Mouse (Mus musculus) heart, postnatal 0 days (tissue): ENCODE results near the gene Aptx. TPM values are rescaled to one million over a fixed set of nuclear protein-coding genes. Genes with fewer than 3 reads are reported as not detected.

ENCODE experiments used
- ATAC-seq: fragments of 200-750 bp; cut with Nextera tagmentation; 2 replicates; pipeline ENCODE4 v1.8.0; 2017; ENCODE audit warnings: low read depth, moderate number of reproducible peaks, moderate library complexity; ENCODE audit not compliant: insufficient read depth
- DNase-seq: peaks from one replicate; pipeline ENCODE4 v3.0.0-alpha.2; 2016; ENCODE audit warnings: low spot score
- H3K27ac ChIP-seq: fragments of 300-500 bp; sonication (generic); 2 replicates; pipeline ENCODE4 v1.5.1; 2014; ENCODE audit warnings: low read depth, mild to moderate bottlenecking
- H3K27me3 ChIP-seq: fragments of 300-500 bp; sonication (generic); 2 replicates; pipeline ENCODE4 v1.6.1; 2014; ENCODE audit warnings: low read length, mixed read lengths; ENCODE audit not compliant: control insufficient read depth, insufficient read depth
- H3K36me3 ChIP-seq: fragments of 300-500 bp; sonication (generic); replicated peaks from 2 replicates; pipeline ENCODE4 v1.6.1; 2014; ENCODE audit warnings: low read length, mixed read lengths; ENCODE audit not compliant: control insufficient read depth, insufficient read depth
- H3K4me1 ChIP-seq: fragments of 300-500 bp; sonication (generic); 2 replicates; pipeline ENCODE4 v1.6.1; 2014; ENCODE audit warnings: antibody characterized with exemption; ENCODE audit not compliant: control insufficient read depth, insufficient read depth
- H3K4me2 ChIP-seq: fragments of 300-500 bp; sonication (generic); 2 replicates; pipeline ENCODE4 v1.6.1; 2014; ENCODE audit warnings: low read depth, mild to moderate bottlenecking, low read length, moderate library complexity
- H3K4me3 ChIP-seq: fragments of 300-500 bp; sonication (generic); 2 replicates; pipeline ENCODE4 v1.5.1; 2014; ENCODE audit warnings: low read depth, low read length
- H3K9ac ChIP-seq: fragments of 300-500 bp; sonication (generic); replicated peaks from 2 replicates; pipeline ENCODE4 v1.6.1; 2014; ENCODE audit warnings: low read depth, low read length, mixed read lengths
- H3K9me3 ChIP-seq: fragments of 300-500 bp; sonication (generic); replicated peaks from 2 replicates; pipeline ENCODE4 v1.6.1; 2016; ENCODE audit warnings: low read length; ENCODE audit not compliant: control insufficient read depth
- CTCF ChIP-seq: IDR thresholded peaks from 2 replicates; pipeline ENCODE4 v1.5.1; 2016; ENCODE audit warnings: antibody characterized with exemption, control low read depth, low read depth
- EP300 ChIP-seq: IDR thresholded peaks from 2 replicates; pipeline ENCODE4 v1.6.1; 2016; ENCODE audit warnings: antibody characterized with exemption, low read depth
- WGBS: fragments of 180-500 bp; shearing (Covaris S2); extraction: QIAGEN DNeasy Blood & Tissue Kit; methylation state at CpG from one replicate; pipeline ENCODE4 v1.1.7; 2014; 5-methylcytosine and 5-hydroxymethylcytosine counted together
- microRNA counts: library from miRNA; unstranded; fragments of <30 nt; microRNA quantifications from one replicate; lab custom pipeline; 2015
- microRNA-seq: library from miRNA; unstranded; fragments of <30 nt; microRNA quantifications from one replicate; pipeline ENCODE4, GENCODE M21; 2016
- polyA plus RNA-seq: library from polyadenylated mRNA; unstranded; fragments of >200 nt; fragmentation: Nextera tagmentation; extraction: Ambion mirVana; gene quantifications from 2 replicates; pipeline ENCODE4 v1.2.1, GENCODE M21; 2015
- total RNA-seq: library from RNA; depleted of rRNA; stranded (reverse); fragments of >200 nt; gene quantifications from 2 replicates; pipeline ENCODE4 v1.2.3, GENCODE M21; 2014; ENCODE audit warnings: low replicate concordance; rRNA removed

Gene Aptx
- total and polyA plus RNA-seq, 2 experiments from 2014 or later, result 18.9 to 29.9 TPM

DNA sequence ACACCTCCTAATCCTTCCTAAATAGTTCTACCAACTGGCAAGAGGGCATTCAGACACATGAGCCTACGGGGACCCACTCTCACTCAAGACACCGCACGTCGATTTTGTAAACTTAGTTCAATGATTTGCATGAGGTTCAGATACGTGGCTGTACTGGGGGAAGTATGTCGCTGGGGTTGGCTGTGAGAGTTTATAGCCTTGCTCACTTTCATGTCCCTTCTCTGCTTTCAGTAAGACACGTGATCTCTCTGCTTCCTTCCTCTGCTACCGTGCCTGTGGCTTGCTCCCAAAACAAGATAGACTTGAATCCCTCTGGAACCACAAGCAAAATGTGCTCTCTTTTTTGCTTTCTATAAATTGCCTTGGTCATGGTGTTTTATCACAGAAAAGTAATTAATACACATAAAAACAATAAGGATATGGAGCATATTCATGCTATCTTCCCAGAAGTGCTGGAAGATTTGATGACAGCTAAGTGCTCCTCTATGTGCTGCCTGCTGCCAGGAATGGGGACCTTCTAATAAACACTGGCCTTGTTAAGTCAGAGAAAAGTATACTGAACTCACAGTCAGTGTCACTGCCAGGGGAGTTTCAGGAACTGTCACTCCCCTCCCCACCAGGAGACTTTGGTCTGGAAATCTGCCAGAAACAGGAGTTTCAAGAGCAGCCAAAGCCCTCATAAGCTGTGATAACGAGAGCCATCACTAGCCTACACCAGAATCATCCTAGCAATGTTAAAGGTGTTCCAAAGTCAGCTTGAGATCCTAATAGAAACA, 36.6 kb downstream of the Aptx start:
- Histone ChIP-seq H3K9ac (no peak overlapping the region), H3K4me1 (no peaks in the 10 kb centered on the region; the same call in 1 of the 2 replicates), H3K9me3 (no peaks in the 10 kb centered on the region), H3K27ac (peak overlapping the region; percentile 61), H3K4me3 (no peak overlapping the region), H3K27me3 (no peaks in the 10 kb centered on the region), H3K36me3 (no peaks in the 10 kb centered on the region), H3K4me2 (no peak overlapping the region)
- no peak for TF ChIP-seq EP300
- no peak for TF ChIP-seq CTCF
- ATAC-seq (peak; percentile 82), DNase-seq (peak; percentile 19)
- WGBS, result 52% methylated on average over 9 of the region's 9 CpGs

DNA sequence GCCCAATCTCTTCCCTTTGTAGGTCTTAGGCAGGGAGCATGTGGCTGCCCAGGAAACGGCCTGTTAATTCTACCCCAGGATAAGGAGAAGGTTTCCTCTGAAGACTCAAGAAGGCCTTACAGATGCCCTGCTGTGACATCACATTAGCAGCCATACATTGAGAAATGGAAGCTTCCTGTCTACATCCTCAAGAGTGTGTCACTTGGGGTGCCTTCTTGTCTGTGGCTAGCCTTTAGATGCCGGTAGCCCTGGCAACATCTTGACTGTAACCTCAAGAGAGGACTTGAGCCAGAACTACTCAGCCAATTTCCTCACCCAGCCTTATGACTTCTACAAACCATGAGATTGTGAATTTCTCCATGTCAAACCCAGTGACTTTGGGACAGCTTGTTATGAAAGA, 51.9 kb downstream of the Aptx start:
- H3K4me3 ChIP-seq, result no peak overlapping the region

DNA sequence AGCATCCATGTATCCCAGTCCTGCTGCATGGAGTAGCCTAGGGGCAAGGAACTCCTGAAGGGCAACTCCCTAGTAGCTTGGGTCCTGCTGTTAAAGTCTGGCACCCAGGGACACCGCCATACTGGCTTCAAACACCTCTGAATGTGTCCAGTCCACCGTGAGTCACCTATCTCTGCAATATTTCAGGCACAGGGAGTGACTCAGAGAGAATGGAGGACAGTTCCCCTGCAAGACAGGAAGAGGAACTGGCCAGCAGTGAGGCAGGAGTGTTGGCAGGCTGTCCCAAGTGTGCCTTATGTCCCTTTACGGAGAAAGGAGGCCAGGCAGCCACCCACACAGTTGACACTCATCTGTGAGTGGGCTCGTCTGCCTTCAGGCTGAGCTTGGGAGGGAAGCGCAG, 53.9 kb downstream of the Aptx start:
- WGBS, result 51% methylated on average over 5 of the region's 5 CpGs
- DNase-seq, result no peak
- no peaks in the 10 kb centered on the region for H3K36me3 ChIP-seq
- TF ChIP-seq EP300 (no peak), CTCF (no peak)
- no peak overlapping the region for H3K9ac ChIP-seq
- H3K4me2 ChIP-seq, result no peak overlapping the region
- H3K4me3 ChIP-seq, result no peak overlapping the region
- no peaks in the 10 kb centered on the region for H3K27me3 ChIP-seq
- H3K9me3 ChIP-seq, result 0 out of 2 replicates have a peak, but pooled peaks cover 4% of the 10 kb centered on the region
- H3K27ac ChIP-seq, result no peak overlapping the region
- no peak for ATAC-seq
- H3K4me1 ChIP-seq, result no peaks in the 10 kb centered on the region

More for the DNA sequence above, 51.9 kb downstream of the Aptx start:
- no peak overlapping the region for H3K9ac ChIP-seq
- no peaks in the 10 kb centered on the region for H3K4me1 ChIP-seq
- ATAC-seq, result no peak
- H3K4me2 ChIP-seq, result no peak overlapping the region
- no peaks in the 10 kb centered on the region for H3K27me3 ChIP-seq
- TF ChIP-seq CTCF (no peak), EP300 (no peak)
- H3K9me3 ChIP-seq, result 0 out of 2 replicates have a peak, but pooled peaks cover 4% of the 10 kb centered on the region
- H3K36me3 ChIP-seq, result no peaks in the 10 kb centered on the region
- no peak for DNase-seq
- peak overlapping the region; percentile 53; the same call in 1 of the 2 replicates for H3K27ac ChIP-seq
- WGBS, result 86% methylated on average over 2 of the region's 2 CpGs

DNA sequence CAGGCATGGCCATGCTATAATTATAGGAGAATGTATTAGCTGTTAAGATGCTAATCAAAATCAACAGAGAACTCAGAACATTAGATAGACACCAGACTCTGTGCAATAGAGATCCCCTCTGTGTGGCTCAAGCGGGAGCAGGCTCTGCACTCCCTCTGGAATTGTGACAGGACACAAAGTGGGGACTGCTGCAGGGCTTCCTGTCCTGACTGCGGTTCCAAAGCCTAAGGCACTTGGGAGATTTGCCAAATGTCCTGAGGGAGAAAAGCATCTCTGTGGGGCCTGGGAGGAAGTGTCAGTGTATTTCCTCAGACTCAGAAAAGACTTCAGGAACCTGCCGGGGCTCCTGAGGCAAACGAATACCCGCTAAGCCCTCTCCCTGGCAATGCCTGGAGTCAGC, 59.4 kb downstream of the Aptx start:
- Histone ChIP-seq H3K4me3 (no peak overlapping the region), H3K9me3 (no peaks in the 10 kb centered on the region), H3K27me3 (no peaks in the 10 kb centered on the region), H3K27ac (no peak overlapping the region), H3K36me3 (no peaks in the 10 kb centered on the region), H3K4me2 (no peak overlapping the region), H3K9ac (no peak overlapping the region), H3K4me1 (0 out of 2 replicates have a peak, but pooled peaks cover 4% of the 10 kb centered on the region)
- ATAC-seq, result peak; percentile 20; the same call in 1 of the 2 replicates
- DNase-seq, result peak; percentile 24
- 35% methylated on average over 5 of the region's 5 CpGs for WGBS
- TF ChIP-seq CTCF (no peak), EP300 (no peak)

DNA sequence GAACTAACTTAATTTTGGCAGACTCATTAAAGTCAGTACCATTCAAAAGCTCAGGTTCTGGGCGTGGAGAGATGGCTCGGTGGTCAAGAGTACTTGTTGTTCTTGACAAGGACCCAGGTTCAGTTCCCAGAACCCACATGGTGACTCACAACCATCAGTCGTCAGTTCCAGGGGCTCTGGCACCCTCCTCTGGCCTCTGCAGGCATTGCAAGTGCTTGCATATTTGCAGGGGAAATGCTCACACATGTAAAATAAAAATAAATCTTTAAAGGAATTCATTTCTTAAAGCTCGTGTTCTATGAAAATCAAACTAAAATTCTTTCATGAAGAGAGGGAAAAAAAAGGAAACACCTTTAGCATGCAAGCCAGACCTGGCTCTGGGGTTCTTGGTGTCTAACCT, 62.0 kb downstream of the Aptx start:
- H3K4me3 ChIP-seq, result no peak overlapping the region
- H3K9ac ChIP-seq, result no peak overlapping the region
- no peaks in the 10 kb centered on the region for H3K36me3 ChIP-seq
- H3K27me3 ChIP-seq, result no peaks in the 10 kb centered on the region
- ATAC-seq (no peak), DNase-seq (no peak)
- WGBS, result 78% methylated on average over 4 of the region's 4 CpGs
- 0 out of 2 replicates have a peak, but pooled peaks cover 4% of the 10 kb centered on the region for H3K4me1 ChIP-seq
- H3K4me2 ChIP-seq, result no peak overlapping the region
- H3K9me3 ChIP-seq, result no peaks in the 10 kb centered on the region
- no peak overlapping the region for H3K27ac ChIP-seq
- peak; percentile 11; the same call in 1 of the 2 replicates for TF ChIP-seq CTCF
- TF ChIP-seq EP300, result no peak

MicroRNAs encoded within 50 kb of the gene (microRNA counts, 519-probe panel; counts per million panel counts)
- microRNA mmu-miR-207 (lab: Ali Mortazavi, UCI), result not detected

Small RNA genes within 50 kb of the gene (microRNA-seq; reads per million reads assigned to microRNA genes)
- not detected for gene Mir207

Other genes with a start within 250 kb of the Aptx start
- 1.8 and 2.5 TPM in 2 replicates for gene Tmem215, start 231.0 kb downstream of the Aptx start, total RNA-seq
- gene Tmem215, start 231.0 kb downstream of the Aptx start, polyA plus RNA-seq, result 0.36 and 0.41 TPM in 2 replicates
- 20.9 and 27.7 TPM in 2 replicates for gene Dnaja1, start 19.0 kb upstream of the Aptx start, total RNA-seq
- 200 and 206 TPM in 2 replicates for gene Dnaja1, start 19.0 kb upstream of the Aptx start, polyA plus RNA-seq
- gene Smu1, start 54.7 kb upstream of the Aptx start, total RNA-seq, result 56.4 and 86.6 TPM in 2 replicates
- gene Smu1, start 54.7 kb upstream of the Aptx start, polyA plus RNA-seq, result 68.6 and 73.6 TPM in 2 replicates
- gene B4galt1, start 150.8 kb upstream of the Aptx start, total RNA-seq, result 125 and 129 TPM in 2 replicates
- 49.6 and 50.3 TPM in 2 replicates for gene B4galt1, start 150.8 kb upstream of the Aptx start, polyA plus RNA-seq
- gene Spink4, start 216.9 kb upstream of the Aptx start, total RNA-seq, result 2.7 TPM in 1 of 2 replicates, not detected in the other
- gene Spink4, start 216.9 kb upstream of the Aptx start, polyA plus RNA-seq, result 7.7 and 7.8 TPM in 2 replicates
- 77.3 and 98.8 TPM in 2 replicates for gene Bag1, start 245.1 kb upstream of the Aptx start, total RNA-seq
- 213 and 222 TPM in 2 replicates for gene Bag1, start 245.1 kb upstream of the Aptx start, polyA plus RNA-seq
- gene Chmp5, start 245.2 kb upstream of the Aptx start, total RNA-seq, result 17.7 and 26.8 TPM in 2 replicates
- 72.3 and 77.3 TPM in 2 replicates for gene Chmp5, start 245.2 kb upstream of the Aptx start, polyA plus RNA-seq